Mouse (Mus musculus): ENCODE results near the gene Dctn3.
"Not testable (repeated sequence)": the region's sequence is repeated elsewhere in the genome, so short reads cannot be mapped to it uniquely, and the experiment has no call there.

- not testable (repeated sequence) for TF ChIP-seq CTCF (conservative IDR thresholded peaks at IDR 0.05; ENCODE audit: low read length); NANOG (IDR thresholded peaks at IDR 0.05; ENCODE audit: borderline replicate concordance, low read length)
Observed at GRCm38 (mm10) chr4:41700224-41700623, 22.7 kb downstream of the Dctn3 start.

Data from E14TG2a.4 (cell line).